In genomic region chr8:103964293-103964918, GRCm38 (mm10) we compare ENCODE assay signal across 8 mouse cellular contexts.
A peak's percentile ranks its signal among the peaks of the same experiment; 100 is the strongest.
DNase-seq lines count a peak whose midpoint lies in the region; ATAC-seq lines count a peak whose summit lies in the region.
"Had no signal": no experiment of that assay in that cellular context is flagged by ENCODE, and none has a peak within 500 bp of the region (broad histone marks: within the 10 kb centered on the region; RNA-seq: fewer than 3 reads in every experiment).

No protein-coding gene starts in this region.

- no peak overlapping the region for H3K27ac ChIP-seq in kidney, embryonic 15.5 days
- no peak overlapping the region for H3K27ac ChIP-seq in kidney, embryonic 14.5 days (ENCODE audit: low read depth, low read length)
- H3K27ac ChIP-seq: liver, embryonic 12.5 days had no signal

- H3K9me3 ChIP-seq in kidney, embryonic 15.5 days (replicated peaks): no peaks in the 10 kb centered on the region
- no peaks in the 10 kb centered on the region for H3K9me3 ChIP-seq in kidney, embryonic 14.5 days (ENCODE audit: control insufficient read depth, low read length)
- H3K9me3 ChIP-seq: liver, embryonic 12.5 days had no signal

- DNase-seq in right cerebral cortex, postnatal 4 days: peak; percentile 44
- DNase-seq in right cerebral cortex, adult 2 months (ENCODE audit: low spot score in 2 of 2): no peak
- peak; percentile 2 to 18 for DNase-seq in layer of hippocampus, adult 18-20 months (ENCODE audit: low spot score in 2 of 2)
- no peak for DNase-seq in embryo, embryonic 9.5 days (ENCODE audit: extremely low spot score)
- no peak for DNase-seq in thymus, postnatal 4 days

- 0 out of 2 replicates have a peak, but pooled peaks have one; percentile 46 for ATAC-seq in kidney, embryonic 15.5 days (replicated peaks; ENCODE audit: low FRiP score)
- no peak for ATAC-seq in kidney, embryonic 14.5 days (ENCODE audit: low FRiP score, low TSS enrichment)
- ATAC-seq: liver, embryonic 12.5 days had no signal

- no peak overlapping the region for H3K4me2 ChIP-seq in kidney, embryonic 15.5 days
- H3K4me2 ChIP-seq in kidney, embryonic 14.5 days (replicated peaks; ENCODE audit: low read depth, low read length): no peak overlapping the region
- H3K4me2 ChIP-seq: liver, embryonic 12.5 days had no signal

- H3K36me3 ChIP-seq in kidney, embryonic 15.5 days: no peaks in the 10 kb centered on the region
- no peaks in the 10 kb centered on the region for H3K36me3 ChIP-seq in kidney, embryonic 14.5 days (ENCODE audit: control insufficient read depth, insufficient read depth, low read length)
- H3K36me3 ChIP-seq: liver, embryonic 12.5 days had no signal

- no peaks in the 10 kb centered on the region for H3K4me1 ChIP-seq in kidney, embryonic 15.5 days
- no peaks in the 10 kb centered on the region for H3K4me1 ChIP-seq in kidney, embryonic 14.5 days (ENCODE audit: control insufficient read depth, insufficient read depth, low read length)
- H3K4me1 ChIP-seq: liver, embryonic 12.5 days had no signal

- 65% methylated on average over 7 of the region's 7 CpGs for WGBS in kidney, embryonic 15.5 days
- WGBS in kidney, embryonic 14.5 days: 73% methylated on average over 7 of the region's 7 CpGs

- no peaks in the 10 kb centered on the region for H3K27me3 ChIP-seq in kidney, embryonic 15.5 days
- H3K27me3 ChIP-seq in kidney, embryonic 14.5 days (ENCODE audit: control insufficient read depth, insufficient read depth, low read length): no peaks in the 10 kb centered on the region
- H3K27me3 ChIP-seq: liver, embryonic 12.5 days had no signal

- no peak overlapping the region for H3K4me3 ChIP-seq in kidney, embryonic 15.5 days (replicated peaks)
- no peak overlapping the region for H3K4me3 ChIP-seq in kidney, embryonic 14.5 days (ENCODE audit: low read length)
- H3K4me3 ChIP-seq: liver, embryonic 12.5 days had no signal

- no peak overlapping the region for H3K9ac ChIP-seq in kidney, embryonic 15.5 days
- H3K9ac ChIP-seq in kidney, embryonic 14.5 days (ENCODE audit: low read depth, low read length): no peak overlapping the region
- H3K9ac ChIP-seq: liver, embryonic 12.5 days had no signal

Comparison
In these comparisons a context has a peak if more than half of its experiments do, and no peak if none do; other contexts are left out.
1. DNase-seq: peak in right cerebral cortex, postnatal 4 days (single experiment) and layer of hippocampus, adult 18-20 months (2 of 2); none in right cerebral cortex, adult 2 months (0 of 2), embryo, embryonic 9.5 days (single experiment) and thymus, postnatal 4 days (single experiment).